Mouse (Mus musculus) right cerebral cortex, postnatal 14 days (tissue): ENCODE measurements around the gene Ifngr2.
A peak's percentile ranks its signal among the peaks of the same experiment; 100 is the strongest.
"Not testable (repeated sequence)": the region's sequence is repeated elsewhere in the genome, so short reads cannot be mapped to it uniquely, and the experiment has no call there.

Experiments
- DNase-seq: peaks from one replicate; pipeline ENCODE4 v3.0.0; 2022

The Ifngr2 gene

DNA sequence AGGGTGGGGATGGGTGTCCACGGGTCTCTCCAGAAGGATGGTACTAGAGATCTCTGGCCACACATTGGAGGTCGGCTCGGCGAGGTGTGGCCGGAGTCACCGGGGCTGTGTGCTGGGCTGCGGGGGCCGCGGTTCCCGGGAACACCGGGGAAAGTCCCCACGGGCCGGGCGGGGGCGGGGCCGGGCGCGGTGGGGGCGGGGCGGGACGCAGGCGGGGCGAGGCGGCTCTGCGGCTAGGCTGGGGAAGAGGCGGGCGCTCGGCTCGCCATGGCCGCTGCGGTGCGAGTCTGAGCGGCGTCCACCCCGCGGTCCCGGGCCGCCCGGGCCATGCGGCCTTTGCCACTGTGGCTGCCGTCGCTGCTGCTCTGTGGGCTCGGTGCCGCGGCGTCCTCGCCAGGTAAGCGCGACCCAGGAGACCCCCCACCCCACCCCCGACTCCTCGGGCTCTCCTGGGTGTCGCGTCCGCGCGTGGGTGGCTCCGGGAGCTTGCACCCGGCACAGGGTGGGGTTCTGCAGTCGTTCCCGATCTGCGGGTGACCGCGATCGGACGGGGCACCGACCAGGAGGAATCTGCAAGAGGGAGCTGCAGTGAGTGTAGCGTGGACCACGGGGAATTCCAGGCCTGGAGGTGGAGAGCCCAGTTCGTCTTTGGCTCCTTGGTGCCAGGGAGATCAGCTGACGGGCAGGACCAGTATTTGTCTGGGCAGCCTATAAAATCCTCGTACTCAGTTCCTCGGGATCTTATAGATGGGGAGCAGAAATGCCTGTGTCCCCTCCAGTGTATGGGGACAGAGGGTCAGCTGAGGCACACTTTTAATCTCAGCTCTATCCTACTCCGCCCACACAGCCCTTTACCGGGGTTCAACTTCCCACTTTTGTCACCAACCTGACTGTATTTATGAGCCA lies at the start of gene Ifngr2:
Ifngr2 (plus strand) TSS at position 237 of the 906 bp plus-strand sequence.
- DNase-seq = peak; percentile 62

GRCm38 (mm10) chr16:91498041-91498440 lies 48.8 kb upstream of the Ifngr2 start:
- DNase-seq = no peak

DNA sequence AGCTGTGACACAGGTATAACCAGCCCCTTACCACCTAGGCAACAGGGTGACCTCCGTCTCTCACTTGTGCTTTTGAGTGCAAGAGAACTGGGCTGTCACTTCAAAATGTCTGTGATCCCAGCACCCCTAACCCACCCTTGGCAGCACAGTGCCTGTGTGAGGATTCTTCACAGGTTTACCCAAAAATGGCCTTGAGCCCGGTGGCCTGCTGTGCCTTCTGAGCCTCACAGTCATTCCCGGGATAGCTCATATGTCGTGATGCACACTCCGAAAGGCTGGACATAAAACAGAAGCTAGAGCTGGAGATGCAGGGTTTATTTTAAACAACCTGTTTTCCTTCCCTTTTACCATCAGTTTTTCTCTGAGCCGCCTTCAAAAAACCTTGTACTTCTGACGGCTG lies 42.2 kb upstream of the Ifngr2 start:
- DNase-seq = no peak

- DNase-seq = no peak
These were observed 41.7 kb upstream of the Ifngr2 start for GRCm38 (mm10) chr16:91505116-91505601.

DNA sequence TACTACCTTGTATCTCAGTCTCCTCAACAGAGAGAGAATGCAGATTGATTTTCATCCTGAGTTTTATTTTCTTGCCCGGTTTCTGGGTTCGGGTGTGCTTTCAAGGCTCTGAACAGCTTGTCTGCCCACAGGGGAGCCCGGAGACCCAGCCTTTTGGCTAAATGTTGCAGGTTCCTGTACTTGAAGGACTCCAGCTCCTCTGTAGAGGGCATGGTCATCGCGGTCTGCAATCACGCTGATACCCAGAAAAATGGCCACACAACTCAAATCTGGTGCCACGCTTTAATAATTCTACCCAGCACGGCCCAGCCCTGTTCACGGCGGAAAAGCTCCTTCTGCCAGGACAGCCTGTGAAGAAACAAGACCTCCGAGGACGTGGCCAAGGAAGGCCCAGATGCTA lies 40.5 kb upstream of the Ifngr2 start:
- no peak for DNase-seq

- peak; percentile 85 for DNase-seq
These were observed 34.6 kb upstream of the Ifngr2 start for GRCm38 (mm10) chr16:91512161-91512787.

DNA sequence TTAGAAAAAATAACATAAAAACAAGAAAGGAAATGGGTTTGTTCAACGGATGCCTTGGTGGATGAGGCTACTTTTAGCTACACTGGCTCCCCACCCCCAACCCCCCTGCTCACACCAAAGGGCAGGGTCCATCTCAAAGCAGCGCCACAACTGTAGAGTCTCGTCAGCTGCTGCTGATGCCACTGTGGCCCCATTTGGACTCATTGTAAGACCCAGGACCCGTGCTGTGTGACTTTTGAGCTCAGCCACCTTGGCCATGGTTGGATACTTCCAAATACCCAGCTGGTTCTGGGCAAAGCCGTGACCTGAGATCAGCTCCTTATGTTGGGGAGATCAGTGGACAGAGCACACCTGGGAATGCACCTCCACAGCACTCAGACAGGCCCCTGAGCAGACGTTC lies 33.8 kb upstream of the Ifngr2 start:
- no peak for DNase-seq

- no peak for DNase-seq
These were observed 29.9 kb upstream of the Ifngr2 start for GRCm38 (mm10) chr16:91517020-91517419.

DNA sequence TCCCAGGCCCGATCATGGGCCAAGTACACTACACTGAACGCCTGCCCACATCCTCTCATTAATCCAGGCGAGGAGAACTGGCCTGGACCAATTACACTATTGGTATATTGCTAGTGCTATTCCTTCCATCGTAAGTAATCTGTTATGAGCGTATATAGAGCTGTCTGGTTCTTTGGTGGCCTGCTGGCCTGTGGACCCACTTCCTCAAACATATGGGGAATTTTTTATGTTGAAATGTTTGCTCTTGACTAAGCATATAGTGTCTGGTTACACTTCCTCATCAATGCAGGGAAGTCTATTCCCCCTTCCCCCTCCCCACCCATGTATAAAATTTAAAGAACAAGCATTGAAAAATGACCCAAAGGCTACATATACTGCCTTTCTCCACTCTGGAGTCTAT lies 24.8 kb upstream of the Ifngr2 start:
- no peak for DNase-seq

GRCm38 (mm10) chr16:91522479-91523309 lies 24.2 kb upstream of the Ifngr2 start:
- DNase-seq = no peak

DNA sequence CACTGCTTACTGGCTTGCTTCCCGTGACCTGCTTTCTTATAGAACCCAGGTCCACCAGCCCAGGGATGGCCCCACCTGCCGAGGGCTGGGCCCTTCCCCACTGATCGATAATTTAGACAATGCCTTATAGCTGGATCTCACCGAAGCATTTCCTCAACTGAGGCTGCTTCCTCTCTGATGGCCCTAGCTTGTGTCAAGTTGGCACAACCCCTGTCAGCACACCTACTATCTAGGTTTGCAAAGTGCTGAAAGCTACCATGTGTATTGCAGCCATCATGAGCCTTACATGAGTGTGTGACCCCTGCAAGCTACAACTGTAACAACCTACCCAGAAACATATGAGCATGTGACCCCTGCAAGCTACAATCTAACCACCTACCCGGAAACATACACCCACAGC lies 22.7 kb upstream of the Ifngr2 start:
- DNase-seq = no peak

DNA sequence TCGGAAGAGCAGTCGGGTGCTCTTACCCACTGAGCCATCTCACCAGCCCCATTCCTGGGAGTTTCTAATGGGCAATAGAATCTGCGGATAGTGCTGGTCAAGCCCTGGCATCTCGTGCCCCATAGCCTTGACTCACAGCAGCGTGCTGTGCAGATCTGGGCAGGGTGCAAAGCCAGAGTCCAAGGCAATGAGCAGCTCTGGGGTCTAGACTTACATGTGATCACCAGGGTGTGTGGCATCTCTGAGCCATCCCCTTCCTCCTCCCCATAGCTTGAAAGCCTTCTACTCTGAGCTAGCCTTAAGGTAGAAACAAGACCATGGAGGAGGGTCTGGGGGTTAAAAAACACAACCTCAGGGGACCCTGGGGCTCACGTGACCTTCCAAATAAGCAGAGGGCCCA lies 20.6 kb upstream of the Ifngr2 start:
- DNase-seq = no peak

DNA sequence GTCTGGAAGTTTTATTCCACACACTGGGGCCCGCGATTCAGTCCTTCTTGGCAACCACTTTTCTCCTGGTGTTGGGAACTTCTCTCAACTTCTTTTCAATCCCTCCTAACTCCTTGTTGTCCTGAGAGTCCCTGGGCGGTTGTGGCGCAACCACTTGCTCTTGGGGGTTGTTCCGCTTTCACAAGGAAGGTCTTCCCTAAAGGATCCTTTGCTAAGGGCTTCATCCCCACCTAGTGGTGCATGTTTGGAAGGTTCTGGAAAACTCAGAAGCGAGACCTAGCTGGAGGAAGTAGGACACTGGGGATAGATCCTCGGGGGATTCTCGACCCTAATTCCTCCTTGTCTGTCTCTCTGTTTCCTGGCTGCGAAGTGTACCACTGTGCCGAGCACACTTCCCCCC lies 19.8 kb upstream of the Ifngr2 start:
- no peak for DNase-seq

DNA sequence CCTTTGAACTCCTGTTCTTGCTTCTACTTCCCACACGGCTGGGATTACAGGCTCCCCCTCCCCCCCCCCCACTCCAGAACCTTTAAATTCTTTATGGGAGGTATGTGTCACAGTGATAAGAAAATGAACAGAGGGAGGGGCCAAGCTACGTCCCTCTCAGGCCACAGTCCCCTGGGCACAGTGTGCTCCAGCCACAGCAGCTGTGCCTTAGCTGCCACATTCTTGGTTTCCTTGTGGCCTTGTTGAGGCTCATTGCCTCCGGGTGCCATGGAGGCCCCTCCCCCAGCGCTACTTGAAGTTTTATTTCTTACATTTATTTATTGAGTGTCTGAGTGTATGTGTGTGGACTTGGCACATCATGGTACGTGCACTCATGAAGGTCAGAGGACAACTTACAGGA lies 19.4 kb upstream of the Ifngr2 start:
- no peak for DNase-seq

DNA sequence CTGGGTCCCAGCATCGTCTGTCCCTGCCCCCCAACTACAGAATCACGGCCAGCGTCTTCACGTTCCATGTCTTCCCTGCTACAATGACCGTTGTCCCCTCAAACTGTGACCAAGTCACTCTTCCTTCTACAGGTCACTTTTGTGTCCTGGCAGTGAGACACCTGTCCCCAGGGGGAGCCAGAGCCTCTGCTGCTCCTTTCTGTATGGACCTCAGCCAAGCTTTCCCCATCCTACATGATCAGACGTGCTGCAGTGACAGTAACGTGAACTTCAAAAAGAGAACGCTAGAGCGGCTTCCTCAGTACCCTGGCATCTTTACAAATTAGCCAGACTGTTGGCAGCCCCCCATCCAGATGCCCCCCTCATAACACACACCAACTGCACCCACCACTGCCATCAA lies 18.3 kb upstream of the Ifngr2 start:
- no peak for DNase-seq

- not testable (repeated sequence) for DNase-seq
These were observed 16.0 kb upstream of the Ifngr2 start for GRCm38 (mm10) chr16:91530830-91531229.

DNA sequence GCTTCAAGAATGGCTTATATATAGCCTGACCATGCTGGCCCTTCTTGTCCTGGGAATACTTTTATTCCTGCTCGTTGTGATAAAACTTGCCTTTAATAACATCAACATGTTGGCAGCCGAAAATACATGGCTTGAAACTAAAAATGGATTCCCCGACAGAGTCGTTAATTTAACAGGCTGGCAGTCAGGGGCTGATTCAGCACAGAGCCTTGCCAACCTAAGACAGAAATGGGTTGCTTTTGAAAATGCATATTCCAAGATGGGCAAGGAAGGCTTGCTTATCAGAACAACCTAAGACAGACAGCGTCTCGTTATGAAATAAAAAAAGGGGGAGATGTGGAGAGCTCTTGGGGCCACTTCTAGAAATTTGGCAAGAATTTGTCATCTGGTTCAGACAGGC lies 15.0 kb upstream of the Ifngr2 start:
- no peak for DNase-seq

DNA sequence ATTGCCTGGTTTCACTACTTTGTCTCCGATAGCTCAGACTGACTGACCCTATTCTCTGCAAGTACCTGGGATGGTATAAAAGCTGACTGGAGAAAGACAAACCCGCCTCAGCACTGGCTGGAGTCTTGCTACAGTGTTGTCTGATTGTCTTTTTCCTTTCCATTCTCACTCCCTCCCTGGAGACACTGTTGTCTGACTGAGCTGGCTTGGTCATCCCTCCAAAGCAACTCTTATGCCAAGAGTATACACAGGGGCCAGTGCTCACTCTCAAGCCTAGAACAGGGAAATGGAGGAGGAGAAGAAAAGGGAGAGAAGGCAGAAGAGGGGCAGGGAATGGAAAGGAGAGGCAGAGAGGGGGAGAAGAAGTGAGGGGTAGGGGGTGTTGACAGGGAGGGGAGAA lies 14.4 kb upstream of the Ifngr2 start:
- DNase-seq = no peak

- no peak for DNase-seq
These were observed 13.5 kb upstream of the Ifngr2 start for GRCm38 (mm10) chr16:91533097-91534001.

GRCm38 (mm10) chr16:91534477-91534876 lies 12.4 kb upstream of the Ifngr2 start:
- peak; percentile 68 for DNase-seq

DNA sequence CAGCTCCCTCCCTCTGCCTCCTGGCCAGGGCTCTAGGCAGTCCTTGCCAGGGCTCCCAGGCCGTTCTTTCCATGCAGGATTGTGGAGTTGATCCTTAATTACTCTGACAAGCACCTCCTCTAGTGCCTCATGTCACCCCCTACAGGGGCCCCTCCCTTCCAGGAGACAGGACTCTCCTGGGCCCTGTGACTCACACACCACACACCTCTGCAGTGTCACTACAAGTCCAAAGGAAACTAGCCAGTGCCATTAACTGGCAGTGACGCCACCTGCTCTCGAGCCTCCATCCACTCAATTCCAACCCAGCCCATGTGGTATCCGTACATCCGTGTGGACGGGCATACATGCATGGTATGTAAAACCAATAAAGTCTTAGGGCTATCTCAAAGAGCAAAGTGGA lies 12.0 kb upstream of the Ifngr2 start:
- DNase-seq = no peak

- no peak for DNase-seq
These were observed 10.5 kb upstream of the Ifngr2 start for GRCm38 (mm10) chr16:91536372-91536771.
